Mouse (Mus musculus): ENCODE results near the gene Tfrc. TPM values are rescaled to one million over a fixed set of nuclear protein-coding genes. Genes with fewer than 3 reads are reported as not detected.
A peak's percentile ranks its signal among the peaks of the same experiment; 100 is the strongest.

The Tfrc gene
- total RNA-seq, 4 experiments from 2014 or later: 21.4 to 53.5 (median 38.0) TPM

DNA sequence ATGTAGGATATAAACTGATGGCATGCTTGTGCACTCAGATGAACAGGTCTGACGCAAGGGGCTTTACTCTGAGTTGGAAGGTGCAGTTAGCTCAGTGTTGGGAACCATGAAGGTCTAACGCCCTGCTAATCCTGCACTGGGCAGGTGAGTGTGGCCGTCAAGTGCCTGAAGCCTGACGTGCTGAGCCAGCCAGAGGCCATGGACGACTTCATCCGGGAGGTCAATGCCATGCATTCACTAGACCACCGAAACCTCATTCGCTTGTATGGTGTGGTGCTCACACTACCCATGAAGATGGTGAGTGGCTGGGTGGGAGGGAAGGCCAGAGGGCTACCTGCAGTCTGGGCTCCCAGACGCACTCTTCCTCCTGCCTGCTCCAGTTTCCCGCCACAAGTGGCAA, 60.5 kb downstream of the Tfrc start:
- no peak for DNase-seq (ENCODE audit: low spot score)

DNA sequence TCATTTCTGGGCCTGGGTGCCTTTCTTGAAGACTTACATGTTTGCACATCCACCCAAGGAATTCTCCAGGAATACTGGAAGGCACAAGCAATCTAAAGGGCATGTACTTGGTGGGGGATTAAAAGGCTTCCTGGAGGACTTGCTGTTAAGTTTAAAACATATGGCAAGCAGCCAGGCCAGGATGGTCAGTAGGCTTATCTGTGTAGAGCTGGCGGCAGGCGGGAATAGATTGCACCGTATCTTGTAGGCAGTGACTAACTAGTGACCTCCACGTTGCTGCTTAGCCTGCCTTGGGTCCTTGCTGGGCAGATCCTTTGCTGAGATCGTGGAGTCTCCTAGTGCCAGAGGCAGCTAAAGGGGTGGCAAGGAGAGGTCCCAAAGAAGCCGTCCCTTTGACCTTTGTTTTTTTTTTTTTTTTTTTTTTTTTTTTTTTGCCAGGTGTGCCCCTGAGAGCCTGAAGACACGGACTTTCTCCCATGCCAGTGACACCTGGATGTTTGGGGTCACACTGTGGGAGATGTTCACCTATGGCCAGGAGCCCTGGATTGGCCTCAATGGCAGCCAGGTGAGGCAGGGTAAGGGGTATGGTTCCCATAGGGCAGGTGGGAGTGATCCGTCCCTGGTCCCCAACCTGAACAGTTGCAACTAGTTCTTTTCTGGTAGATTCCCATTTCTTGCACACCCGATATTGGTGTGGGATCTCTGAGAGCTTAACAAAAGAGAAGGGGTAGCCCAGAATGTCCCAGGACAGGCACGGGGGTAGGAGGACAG, 61.8 kb downstream of the Tfrc start:
- DNase-seq (ENCODE audit: low spot score): no peak

DNA sequence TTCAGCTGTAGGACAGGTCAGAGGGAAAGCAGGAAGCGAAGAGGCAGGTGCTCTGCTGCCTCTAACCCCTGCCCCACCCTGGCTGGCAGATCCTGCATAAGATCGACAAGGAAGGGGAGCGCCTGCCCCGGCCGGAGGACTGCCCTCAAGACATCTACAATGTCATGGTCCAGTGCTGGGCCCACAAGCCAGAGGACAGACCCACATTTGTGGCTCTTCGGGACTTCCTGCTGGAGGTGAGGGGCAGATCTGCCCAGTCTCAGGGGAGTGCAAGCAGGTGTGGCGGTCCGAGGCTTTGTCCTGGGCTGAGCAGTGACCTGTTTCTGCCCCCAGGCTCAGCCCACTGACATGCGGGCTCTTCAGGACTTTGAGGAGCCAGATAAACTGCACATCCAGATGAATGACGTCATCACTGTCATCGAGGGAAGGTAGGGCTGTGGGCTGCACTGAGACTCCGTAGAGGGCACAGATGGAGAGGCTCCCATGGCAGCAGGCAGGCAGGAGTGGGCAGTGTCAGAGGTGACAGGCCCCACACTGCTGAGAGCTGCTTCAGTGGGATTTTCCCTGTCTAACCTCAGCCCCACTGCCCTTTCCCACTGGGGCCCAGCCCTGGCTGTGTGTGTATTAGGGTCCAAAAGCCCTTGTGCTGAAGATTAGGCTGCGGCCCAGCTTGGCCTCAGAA, 62.6 kb downstream of the Tfrc start:
- DNase-seq (ENCODE audit: low spot score): no peak

DNA sequence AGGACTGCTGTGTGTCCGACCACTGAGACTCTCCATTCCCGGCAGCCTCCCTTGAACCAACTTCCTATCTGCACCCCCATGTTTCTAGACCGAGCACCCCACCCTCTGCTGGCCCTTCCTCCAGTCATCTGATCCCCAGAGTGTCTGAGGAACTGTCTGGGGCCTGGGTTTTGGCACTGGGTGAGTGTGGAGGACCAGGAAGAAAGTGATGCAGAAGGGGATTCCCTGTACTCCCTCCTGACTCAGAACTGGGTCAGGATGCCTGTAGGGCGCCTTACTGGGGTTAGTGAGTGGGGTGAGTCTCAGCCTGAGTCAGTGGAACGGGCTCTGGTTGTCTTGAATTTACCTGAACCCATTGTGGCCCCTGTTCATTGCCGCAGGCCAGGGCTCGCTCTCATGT, 63.5 kb downstream of the Tfrc start:
- DNase-seq (ENCODE audit: low spot score): no peak

DNA sequence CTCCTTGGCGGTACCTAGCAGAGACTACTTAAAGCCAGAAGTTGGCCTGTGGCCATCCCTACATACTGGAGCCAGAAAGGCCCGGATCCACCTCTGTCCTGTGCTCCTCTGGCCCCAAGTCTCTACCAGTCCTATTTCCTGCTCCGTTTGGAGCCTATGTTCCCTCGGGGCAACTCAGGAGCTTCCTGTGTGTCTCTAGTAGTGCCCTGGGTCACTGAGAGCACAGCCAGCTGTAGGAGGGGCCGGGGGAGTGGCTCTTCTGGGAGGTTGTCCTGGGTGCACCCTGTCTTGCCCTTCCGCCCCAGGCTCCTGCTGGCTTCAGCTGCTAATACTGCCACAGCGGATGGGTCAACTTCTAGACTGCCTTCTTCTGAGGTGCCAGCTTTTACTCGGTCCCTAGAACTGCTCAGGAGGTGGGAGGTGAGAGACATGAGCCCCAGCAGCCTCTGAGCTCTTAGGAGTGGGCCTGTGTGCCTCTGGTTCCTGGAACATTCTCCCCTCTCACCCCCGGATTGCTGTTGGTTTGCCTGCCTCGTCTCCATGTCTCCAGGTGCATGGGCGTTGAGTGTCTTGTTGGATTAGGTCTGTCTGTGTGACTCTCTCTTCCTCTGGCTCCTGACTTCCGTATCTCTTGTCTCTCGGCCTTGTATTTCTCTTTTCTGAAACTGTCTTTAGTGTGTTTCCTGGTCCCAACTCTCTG, 64.3 kb downstream of the Tfrc start:
- DNase-seq (ENCODE audit: low spot score): no peak

DNA sequence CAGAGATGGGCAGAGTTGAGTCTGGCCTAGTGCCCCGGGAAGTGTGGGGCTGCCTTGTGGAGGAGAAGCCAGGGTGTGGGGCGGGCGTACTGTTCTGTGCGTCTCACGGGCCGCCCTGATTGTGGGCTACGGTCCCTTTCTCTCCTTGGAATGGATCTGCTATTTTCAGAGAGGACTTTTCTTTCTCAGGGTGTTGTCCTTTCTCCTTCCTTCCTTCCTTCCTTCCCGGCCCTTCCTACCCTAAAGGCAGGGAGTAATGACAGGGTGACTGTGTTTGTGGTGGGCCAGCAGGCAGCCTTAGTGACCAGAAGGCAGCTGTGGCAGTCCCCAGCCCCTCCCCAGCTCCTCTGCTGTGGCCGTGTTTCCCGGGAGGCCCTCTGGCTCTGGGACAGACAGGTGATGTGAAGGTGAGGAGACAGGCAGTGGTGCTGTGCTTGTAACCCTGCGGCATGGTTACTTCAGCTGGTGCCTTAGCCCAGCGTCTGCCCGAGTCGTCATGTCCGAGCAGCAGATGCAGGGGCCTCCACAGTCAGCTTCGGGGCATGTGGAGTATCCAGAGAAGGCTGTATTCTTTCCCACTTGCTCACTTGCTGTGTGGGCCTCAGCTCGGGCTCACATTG, 65.5 kb downstream of the Tfrc start:
- no peak for DNase-seq (ENCODE audit: low spot score)

DNA sequence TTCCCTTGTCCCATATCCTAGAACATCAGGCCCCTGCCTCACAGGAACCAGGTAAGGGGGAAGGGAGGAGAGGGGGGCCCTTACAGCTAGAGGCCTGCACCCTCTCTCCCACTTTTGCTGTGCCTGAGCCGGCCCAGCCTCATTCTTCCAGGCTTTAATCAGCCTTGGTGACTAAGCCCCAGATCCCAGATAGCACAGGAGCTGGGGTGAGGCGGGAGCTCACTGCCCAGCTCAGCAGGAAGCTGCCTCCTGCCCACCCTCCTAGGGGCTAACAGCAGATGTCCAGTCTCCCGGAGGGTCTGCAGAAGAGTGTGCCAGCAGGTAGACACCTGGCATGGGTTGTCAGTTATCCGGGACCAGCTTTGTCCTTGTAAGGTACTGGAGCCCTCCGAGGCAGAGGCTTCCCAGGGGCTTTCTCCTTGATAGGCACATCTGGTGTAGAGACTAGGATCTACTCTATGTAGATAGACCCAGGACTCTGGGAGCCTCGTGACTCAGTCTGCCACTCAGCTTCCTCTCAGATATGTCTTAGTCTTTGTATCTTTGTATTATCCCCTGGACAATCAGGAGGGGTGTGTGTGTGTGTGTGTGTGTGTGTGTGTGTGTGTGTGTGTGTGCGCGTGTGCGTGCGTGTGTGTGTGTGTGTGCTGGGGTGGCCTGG, 68.5 kb downstream of the Tfrc start:
- no peak for DNase-seq (ENCODE audit: low spot score)

DNA sequence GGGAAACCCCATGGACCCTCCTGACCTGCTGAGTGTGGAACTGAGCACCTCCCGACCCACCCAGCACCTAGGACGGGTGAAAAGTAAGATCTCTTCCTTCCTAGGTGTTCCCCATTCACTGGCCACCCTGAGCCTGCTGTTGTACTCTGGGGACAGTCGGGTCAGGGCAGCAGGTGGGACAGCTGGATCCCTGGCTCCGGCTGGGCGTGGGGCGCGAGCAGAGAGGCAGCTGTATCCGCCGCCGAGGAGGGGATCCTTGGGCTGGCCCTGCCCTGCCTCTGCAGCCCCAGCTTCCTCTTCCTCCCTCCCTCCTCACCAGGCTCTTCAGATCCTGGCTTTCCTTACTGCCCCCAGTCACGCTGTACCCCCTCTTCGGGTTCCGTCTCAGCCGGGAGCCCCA, 69.2 kb downstream of the Tfrc start:
- DNase-seq (ENCODE audit: low spot score): no peak

DNA sequence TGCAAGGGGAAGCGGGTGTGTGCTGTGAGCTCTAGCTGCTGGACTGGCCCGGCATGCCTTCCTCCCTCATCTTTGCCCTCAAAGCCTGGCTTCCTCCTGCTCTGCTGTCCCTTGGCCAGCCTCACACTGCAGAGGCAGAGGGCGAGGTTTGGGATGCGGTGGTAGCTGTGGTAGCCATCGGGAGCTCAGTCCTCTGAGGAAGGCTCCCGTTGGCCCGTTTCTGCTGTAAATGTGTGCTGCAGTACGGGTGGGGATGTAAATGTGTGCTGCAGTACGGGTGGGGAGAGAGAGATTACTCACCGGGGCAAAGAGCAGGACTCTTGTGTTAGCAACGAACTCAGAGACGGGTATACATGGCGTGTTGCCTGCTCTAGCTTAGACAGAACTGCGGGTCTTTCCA, 70.1 kb downstream of the Tfrc start:
- no peak for DNase-seq (ENCODE audit: low spot score)

DNA sequence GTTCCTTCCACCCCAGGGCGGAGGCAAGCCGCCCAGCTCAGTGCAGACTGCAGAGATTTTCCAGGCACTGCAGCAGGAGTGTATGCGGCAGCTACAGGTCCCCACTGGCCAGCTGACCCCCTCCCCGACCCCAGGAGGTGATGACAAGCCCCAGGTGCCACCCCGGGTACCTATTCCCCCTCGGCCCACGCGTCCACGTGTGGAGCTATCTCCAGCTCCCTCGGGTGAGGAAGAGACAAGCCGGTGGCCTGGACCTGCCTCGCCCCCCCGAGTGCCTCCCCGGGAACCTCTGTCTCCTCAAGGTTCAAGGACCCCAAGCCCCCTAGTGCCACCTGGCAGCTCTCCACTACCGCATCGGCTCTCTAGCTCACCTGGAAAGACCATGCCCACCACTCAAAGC, 71.3 kb downstream of the Tfrc start:
- no peak for DNase-seq (ENCODE audit: low spot score)

DNA sequence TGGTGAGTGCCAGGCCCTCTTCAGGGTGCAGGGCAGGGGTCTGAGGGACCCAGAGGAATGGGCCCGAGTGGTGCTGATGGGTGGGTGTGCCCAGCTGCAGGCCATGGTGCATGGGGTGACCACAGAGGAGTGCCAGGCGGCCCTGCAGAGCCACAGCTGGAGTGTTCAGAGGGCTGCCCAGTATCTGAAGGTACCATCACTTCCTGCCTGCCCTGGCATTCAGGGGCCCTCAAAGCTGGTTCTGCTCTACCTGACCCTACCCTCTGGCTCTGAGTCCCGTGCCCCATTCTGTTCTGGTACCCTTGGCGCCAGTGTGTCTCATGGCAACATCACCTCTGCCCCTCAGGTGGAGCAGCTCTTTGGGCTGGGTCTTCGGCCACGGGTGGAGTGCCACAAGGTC, 72.1 kb downstream of the Tfrc start:
- DNase-seq (ENCODE audit: low spot score): no peak

DNA sequence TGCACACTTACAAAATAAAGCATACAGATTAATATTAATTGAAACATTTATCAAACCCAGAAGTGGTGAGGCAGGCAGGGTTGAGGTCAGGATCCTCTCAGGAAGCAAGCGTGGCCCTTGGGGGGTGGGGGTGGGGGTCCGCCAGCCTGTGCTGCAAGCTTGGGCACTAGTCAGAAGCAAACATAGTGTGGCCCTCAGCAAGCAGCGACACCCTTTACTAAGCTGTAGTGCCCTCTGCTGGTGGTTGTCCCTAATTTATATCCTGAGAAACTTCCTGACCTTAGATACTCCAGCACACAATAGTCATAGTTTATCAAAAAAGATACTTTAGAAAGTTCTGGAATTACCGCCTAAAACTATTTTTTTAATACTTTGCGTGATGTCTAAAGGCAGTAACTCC, 73.5 kb downstream of the Tfrc start:
- DNase-seq (ENCODE audit: low spot score): peak; percentile 81

Other genes with a start within 250 kb of the Tfrc start
- not detected for gene Tm4sf19, start 208.4 kb upstream of the Tfrc start, total RNA-seq (2022)
- gene Tctex1d2, start 189.2 kb upstream of the Tfrc start, total RNA-seq (2022): 10 to 100 TPM in 1 of 4 experiments, 1 to 10 TPM in 3; 6.2 to 10.5 (median 8.3) TPM
- gene Pcyt1a, start 178.0 kb upstream of the Tfrc start, total RNA-seq (2022): 100 to 1,000 TPM; 118 to 125 (median 123) TPM
- gene Slc51a, start 121.0 kb upstream of the Tfrc start, total RNA-seq (2022): under 1 TPM; 0.19 to 0.40 (median 0.25) TPM
- not detected for gene Zdhhc19, start 112.7 kb upstream of the Tfrc start, total RNA-seq (2022)
- 10 to 100 TPM; 18.6 to 22.6 (median 21.4) TPM for gene Tnk2, start 35.0 kb downstream of the Tfrc start, total RNA-seq (2022)
- gene Muc4, start 127.0 kb downstream of the Tfrc start, total RNA-seq (2022): under 1 TPM; 0.29 to 0.50 (median 0.35) TPM
- gene Muc20, start 188.5 kb downstream of the Tfrc start, total RNA-seq (2022): under 1 TPM; 0.33 to 0.79 (median 0.47) TPM
- not detected for gene Smbd1, start 201.6 kb downstream of the Tfrc start, total RNA-seq (2022)